8 mouse cellular contexts compared by ENCODE assay signal in the genomic region with DNA sequence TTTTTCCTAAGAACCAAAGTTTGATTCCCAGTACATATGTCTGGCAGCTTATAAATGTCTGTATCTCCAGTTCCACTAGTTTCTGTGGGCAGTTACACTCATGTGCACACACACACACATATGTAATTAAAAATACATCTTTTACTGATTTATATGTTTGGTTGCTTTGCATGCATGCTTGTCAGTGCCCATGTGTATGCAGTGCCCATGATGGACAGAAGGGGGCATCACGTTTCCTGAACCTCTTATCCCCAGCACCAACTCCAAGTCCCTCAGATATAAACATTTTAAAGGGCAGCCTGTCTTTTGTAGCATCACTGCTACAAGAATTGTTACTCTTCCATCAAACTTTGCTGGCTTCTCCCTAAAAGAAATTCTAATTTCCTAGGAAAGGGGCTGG. TPM values are rescaled to one million over a fixed set of nuclear protein-coding genes. Genes with fewer than 3 reads are reported as not detected.
DNase-seq lines count a peak whose midpoint lies in the region; ATAC-seq and TF ChIP-seq lines count a peak whose summit lies in the region.

No protein-coding gene starts in this region.

- TF ChIP-seq EP300 in MEL (IDR thresholded peaks at IDR 0.05; ENCODE audit: low read depth in 1 of 2, low read length in 2 of 2) = no peak

- 16% methylated on average over 1 of the region's 1 CpGs for WGBS in embryonic facial prominence, embryonic 11.5 days
- 9% methylated on average over 1 of the region's 1 CpGs for WGBS in lung, adult 2 months
- 7% methylated on average over 1 of the region's 1 CpGs for WGBS in hindbrain, embryonic 14.5 days

- no peak overlapping the region for H3K4me2 ChIP-seq in embryonic facial prominence, embryonic 11.5 days (ENCODE audit: low read depth, low read length)
- H3K4me2 ChIP-seq in hindbrain, embryonic 14.5 days (replicated peaks) = no peak overlapping the region

- peak; percentile 85 for TF ChIP-seq CTCF in layer of hippocampus, adult 2 months (conservative IDR thresholded peaks at IDR 0.05)
- TF ChIP-seq CTCF in MEL (IDR thresholded peaks at IDR 0.05 in 2 of 3, conservative IDR thresholded peaks at IDR 0.05 in 1 of 3; ENCODE audit: control insufficient read depth in 1 of 3, insufficient read depth in 1 of 3, low read depth in 2 of 3, low read length in 3 of 3, poor library complexity in 1 of 3, severe bottlenecking in 1 of 3) = peak; percentile 70 to 90 (median 80)
- peak; percentile 79 for TF ChIP-seq CTCF in lung, adult 2 months (IDR thresholded peaks at IDR 0.05; ENCODE audit: insufficient read depth, low read length)

- peaks cover 0 to 11% of the 10 kb centered on the region in 2 experiments; a peak in 2 of 4 replicates for H3K36me3 ChIP-seq in MEL (ENCODE audit: control insufficient read depth in 1 of 2, insufficient read depth in 2 of 2, low read length in 2 of 2)
- peaks cover 18% of the 10 kb centered on the region for H3K36me3 ChIP-seq in embryonic facial prominence, embryonic 11.5 days (replicated peaks; ENCODE audit: control insufficient read depth, insufficient read depth, low read depth, low read length)
- peaks cover 53% of the 10 kb centered on the region for H3K36me3 ChIP-seq in hindbrain, embryonic 14.5 days (replicated peaks; ENCODE audit: control insufficient read depth, insufficient read depth)

- ATAC-seq in embryonic facial prominence, embryonic 11.5 days (replicated peaks; ENCODE audit: insufficient number of reproducible peaks, low FRiP score, low TSS enrichment, low read depth) = no peak
- ATAC-seq in hindbrain, embryonic 14.5 days (ENCODE audit: low FRiP score) = no peak

- no peaks in the 10 kb centered on the region for H3K27me3 ChIP-seq in MEL (ENCODE audit: control insufficient read depth in 1 of 2, insufficient read depth in 2 of 2, low read length in 2 of 2)
- no peaks in the 10 kb centered on the region for H3K27me3 ChIP-seq in embryonic facial prominence, embryonic 11.5 days (ENCODE audit: control insufficient read depth, insufficient read depth, low read length)
- no peaks in the 10 kb centered on the region for H3K27me3 ChIP-seq in hindbrain, embryonic 14.5 days (ENCODE audit: control insufficient read depth, insufficient read depth, low read length)

- no peak overlapping the region for H3K27ac ChIP-seq in layer of hippocampus, adult 2 months
- H3K27ac ChIP-seq in MEL (ENCODE audit: control insufficient read depth, low read depth, low read length) = no peak overlapping the region
- H3K27ac ChIP-seq in embryonic facial prominence, embryonic 11.5 days (replicated peaks; ENCODE audit: low read depth, low read length) = no peak overlapping the region
- no peak overlapping the region for H3K27ac ChIP-seq in hindbrain, embryonic 14.5 days

- no peak for TF ChIP-seq POLR2A in MEL (IDR thresholded peaks at IDR 0.05; ENCODE audit: control insufficient read depth in 1 of 2, insufficient read depth in 1 of 2, low read depth in 1 of 2, low read length in 2 of 2, poor library complexity in 1 of 2)
- no peak for TF ChIP-seq POLR2A in lung, adult 2 months (IDR thresholded peaks at IDR 0.05; ENCODE audit: borderline replicate concordance, extremely low read depth, low read depth, low read length)

- H3K9me3 ChIP-seq in MEL (replicated peaks; ENCODE audit: insufficient read depth, low read length) = no peaks in the 10 kb centered on the region
- H3K9me3 ChIP-seq in embryonic facial prominence, embryonic 11.5 days (replicated peaks; ENCODE audit: control insufficient read depth, low read length) = no peaks in the 10 kb centered on the region
- no peaks in the 10 kb centered on the region for H3K9me3 ChIP-seq in hindbrain, embryonic 14.5 days (ENCODE audit: control insufficient read depth, low read length)

- no peak overlapping the region for H3K4me3 ChIP-seq in layer of hippocampus, adult 2 months
- no peak overlapping the region for H3K4me3 ChIP-seq in MEL (ENCODE audit: control insufficient read depth in 1 of 2, insufficient read depth in 1 of 2, low read depth in 2 of 2, low read length in 2 of 2)
- H3K4me3 ChIP-seq in embryonic facial prominence, embryonic 11.5 days (ENCODE audit: low read depth, low read length) = no peak overlapping the region
- H3K4me3 ChIP-seq in lung, adult 2 months (replicated peaks; ENCODE audit: extremely low read depth, low read depth, low read length) = no peak overlapping the region
- no peak overlapping the region for H3K4me3 ChIP-seq in hindbrain, embryonic 14.5 days (replicated peaks; ENCODE audit: low read length)

- peak in 1 of 2 experiments; percentile 35 for DNase-seq in layer of hippocampus, adult 2 months (ENCODE audit: low spot score in 2 of 2)
- no peak for DNase-seq in layer of hippocampus, postnatal 36 days
- DNase-seq in CD4-positive, CD25-positive, alpha-beta regulatory T cell, adult 2 months (ENCODE audit: low read depth, low spot score) = peak; percentile 82
- DNase-seq in MEL (ENCODE audit: low read depth, low spot score) = peak; percentile 89
- DNase-seq in embryonic facial prominence, embryonic 11.5 days (ENCODE audit: low spot score) = peak; percentile 60
- peak; percentile 40 for DNase-seq in lung, adult 2 months
- peak; percentile 76 for DNase-seq in thymus, postnatal 4 days
- DNase-seq in hindbrain, embryonic 14.5 days (ENCODE audit: low spot score) = no peak

- no peak overlapping the region for H3K9ac ChIP-seq in MEL (ENCODE audit: control insufficient read depth, low read depth, low read length, poor library complexity, severe bottlenecking)
- no peak overlapping the region for H3K9ac ChIP-seq in embryonic facial prominence, embryonic 11.5 days (replicated peaks; ENCODE audit: low read length)
- H3K9ac ChIP-seq in hindbrain, embryonic 14.5 days = no peak overlapping the region

- peak; percentile 53 for TF ChIP-seq RAD21 in MEL (IDR thresholded peaks at IDR 0.05; ENCODE audit: low read depth, low read length)

- no peaks in the 10 kb centered on the region for H3K79me2 ChIP-seq in MEL (ENCODE audit: control insufficient read depth, insufficient read depth, low read length, poor library complexity)

- no peaks in the 10 kb centered on the region for H3K4me1 ChIP-seq in MEL (ENCODE audit: control insufficient read depth in 1 of 2, insufficient read depth in 2 of 2, low read length in 2 of 2)
- H3K4me1 ChIP-seq in embryonic facial prominence, embryonic 11.5 days (ENCODE audit: control insufficient read depth, insufficient read depth, low read length) = no peaks in the 10 kb centered on the region
- H3K4me1 ChIP-seq in lung, adult 2 months (ENCODE audit: control insufficient read depth, insufficient read depth, low read length) = no peaks in the 10 kb centered on the region
- no peaks in the 10 kb centered on the region for H3K4me1 ChIP-seq in hindbrain, embryonic 14.5 days (replicated peaks; ENCODE audit: control insufficient read depth, insufficient read depth, low read length)

RNA-seq across cellular contexts. Expression of gene Aaas, which starts 9.0 kb away (rescaled TPM):
- total RNA-seq in layer of hippocampus, adult 2 months (2021) = 10 to 100 TPM; 24.5 to 26.5 TPM
- total RNA-seq in layer of hippocampus, postnatal 36 days (2021) = 10 to 100 TPM; 21.4 to 24.2 TPM
- total RNA-seq in MEL (2012; rRNA removed) = 48.7 and 61.5 TPM in 2 replicates
- polyA plus RNA-seq in MEL (2012; ENCODE audit: insufficient read depth in 1 of 2, insufficient read length in 2 of 2, low read depth in 1 of 2, low replicate concordance in 2 of 2, missing spikeins in 1 of 2) = 100 to 1,000 TPM in 1 of 2 experiments, not detected in 1; 205 TPM
- 98.3 and 102 TPM in 2 replicates for polyA plus RNA-seq in embryonic facial prominence, embryonic 11.5 days (2014; fragmentation: Nextera tagmentation; extraction: Ambion mirVana)
- polyA plus RNA-seq in lung, adult 2 months (2012; rRNA removed) = 21.9 and 27.5 TPM in 2 replicates
- polyA plus RNA-seq in hindbrain, embryonic 14.5 days (2014; fragmentation: Nextera tagmentation; extraction: Ambion mirVana) = 30.7 and 33.8 TPM in 2 replicates

RNA-seq across cellular contexts. Expression of gene Myg1, which starts 10.1 kb away (rescaled TPM):
- 10 to 100 TPM; 61.0 to 70.2 TPM for total RNA-seq in layer of hippocampus, adult 2 months (2021)
- 10 to 100 TPM; 65.9 to 69.8 TPM for total RNA-seq in layer of hippocampus, postnatal 36 days (2021)
- 126 and 140 TPM in 2 replicates for total RNA-seq in MEL (2012; rRNA removed)
- 100 to 1,000 TPM; 135 to 292 TPM for polyA plus RNA-seq in MEL (2012; ENCODE audit: insufficient read depth in 1 of 2, insufficient read length in 2 of 2, low read depth in 1 of 2, low replicate concordance in 2 of 2, missing spikeins in 1 of 2)
- 101 and 103 TPM in 2 replicates for polyA plus RNA-seq in embryonic facial prominence, embryonic 11.5 days (2014; fragmentation: Nextera tagmentation; extraction: Ambion mirVana)
- 50.2 and 53.8 TPM in 2 replicates for polyA plus RNA-seq in lung, adult 2 months (2012; rRNA removed)
- 77.4 and 78.4 TPM in 2 replicates for polyA plus RNA-seq in hindbrain, embryonic 14.5 days (2014; fragmentation: Nextera tagmentation; extraction: Ambion mirVana)

RNA-seq across cellular contexts. Expression of gene Pfdn5, which starts 15.7 kb away (rescaled TPM):
- 100 to 1,000 TPM; 433 to 437 TPM for total RNA-seq in layer of hippocampus, adult 2 months (2021)
- total RNA-seq in layer of hippocampus, postnatal 36 days (2021) = 100 to 1,000 TPM; 400 to 436 TPM
- total RNA-seq in MEL (2012; rRNA removed) = 290 and 302 TPM in 2 replicates
- 1,000 to 10,000 TPM in 1 of 2 experiments, 100 to 1,000 TPM in 1; 465 to 7,439 TPM for polyA plus RNA-seq in MEL (2012; ENCODE audit: insufficient read depth in 1 of 2, insufficient read length in 2 of 2, low read depth in 1 of 2, low replicate concordance in 2 of 2, missing spikeins in 1 of 2)
- 453 and 469 TPM in 2 replicates for polyA plus RNA-seq in embryonic facial prominence, embryonic 11.5 days (2014; fragmentation: Nextera tagmentation; extraction: Ambion mirVana)
- polyA plus RNA-seq in lung, adult 2 months (2012; rRNA removed) = 66.1 and 121 TPM in 2 replicates
- polyA plus RNA-seq in hindbrain, embryonic 14.5 days (2014; fragmentation: Nextera tagmentation; extraction: Ambion mirVana) = 518 and 626 TPM in 2 replicates

RNA-seq across cellular contexts. Expression of gene Sp7, which starts 25.4 kb away (rescaled TPM):
- total RNA-seq in layer of hippocampus, adult 2 months (2021) = under 1 TPM; 0.32 to 0.49 TPM
- total RNA-seq in layer of hippocampus, postnatal 36 days (2021) = under 1 TPM; 0.38 to 0.57 TPM
- total RNA-seq in MEL (2012; rRNA removed) = not detected in 2 replicates
- polyA plus RNA-seq in MEL (2012; ENCODE audit: insufficient read depth in 1 of 2, insufficient read length in 2 of 2, low read depth in 1 of 2, low replicate concordance in 2 of 2, missing spikeins in 1 of 2) = not detected
- polyA plus RNA-seq in embryonic facial prominence, embryonic 11.5 days (2014; fragmentation: Nextera tagmentation; extraction: Ambion mirVana) = 2.4 and 3.0 TPM in 2 replicates
- 0.05 TPM in 1 of 2 replicates, not detected in the other for polyA plus RNA-seq in lung, adult 2 months (2012; rRNA removed)
- polyA plus RNA-seq in hindbrain, embryonic 14.5 days (2014; fragmentation: Nextera tagmentation; extraction: Ambion mirVana) = 0.64 and 0.82 TPM in 2 replicates

RNA-seq across cellular contexts. Expression of gene Espl1, which starts 45.5 kb away (rescaled TPM):
- 1 to 10 TPM; 1.7 to 2.1 TPM for total RNA-seq in layer of hippocampus, adult 2 months (2021)
- total RNA-seq in layer of hippocampus, postnatal 36 days (2021) = 1 to 10 TPM; 1.4 to 1.8 TPM
- total RNA-seq in MEL (2012; rRNA removed) = 49.8 and 52.5 TPM in 2 replicates
- 100 to 1,000 TPM in 1 of 2 experiments, 10 to 100 TPM in 1; 94.1 to 142 TPM for polyA plus RNA-seq in MEL (2012; ENCODE audit: insufficient read depth in 1 of 2, insufficient read length in 2 of 2, low read depth in 1 of 2, low replicate concordance in 2 of 2, missing spikeins in 1 of 2)
- 36.0 and 37.7 TPM in 2 replicates for polyA plus RNA-seq in embryonic facial prominence, embryonic 11.5 days (2014; fragmentation: Nextera tagmentation; extraction: Ambion mirVana)
- 2.4 and 3.8 TPM in 2 replicates for polyA plus RNA-seq in lung, adult 2 months (2012; rRNA removed)
- polyA plus RNA-seq in hindbrain, embryonic 14.5 days (2014; fragmentation: Nextera tagmentation; extraction: Ambion mirVana) = 6.8 and 7.0 TPM in 2 replicates

Comparison
In these comparisons a context has a peak if more than half of its experiments do, and no peak if none do; other contexts are left out.
1. DNase-seq: peak in CD4-positive, CD25-positive, alpha-beta regulatory T cell, adult 2 months (single experiment), MEL (single experiment), embryonic facial prominence, embryonic 11.5 days (single experiment), lung, adult 2 months (single experiment) and thymus, postnatal 4 days (single experiment); none in layer of hippocampus, postnatal 36 days (0 of 2) and hindbrain, embryonic 14.5 days (single experiment).
2. Peak in every context shown above with its lines, with median percentiles within 50 percentile points of each other: CTCF ChIP-seq.